Mouse (Mus musculus) spleen, embryonic (tissue): ENCODE measurements at regions not wholly inside any gene's neighbourhood (a gene's known extent, or its start where the extent isn't known, plus 50 kb on each side); places are given as distances from the start of the nearest gene placed in this dataset.

Experiments used
- CTCF ChIA-PET: fragments of 350-600 bp; sonication (Branson Sonifier 250); formaldehyde crosslinking; loops from one replicate; lab custom pipeline; 2022; lab: Charles Lee

GRCm38 (mm10) chr16:78019605-78020285, 281.5 kb upstream of the Cxadr start:
- CTCF ChIA-PET, result interaction anchor here (0.7 kb wide), 1 partner anchor 796 kb away, joined by 6 read pairs; no protein-coding TSS in a partner anchor

GRCm38 (mm10) chr16:78015401-78015800, 285.9 kb upstream of the Cxadr start:
- CTCF ChIA-PET, result no interaction called here

DNA sequence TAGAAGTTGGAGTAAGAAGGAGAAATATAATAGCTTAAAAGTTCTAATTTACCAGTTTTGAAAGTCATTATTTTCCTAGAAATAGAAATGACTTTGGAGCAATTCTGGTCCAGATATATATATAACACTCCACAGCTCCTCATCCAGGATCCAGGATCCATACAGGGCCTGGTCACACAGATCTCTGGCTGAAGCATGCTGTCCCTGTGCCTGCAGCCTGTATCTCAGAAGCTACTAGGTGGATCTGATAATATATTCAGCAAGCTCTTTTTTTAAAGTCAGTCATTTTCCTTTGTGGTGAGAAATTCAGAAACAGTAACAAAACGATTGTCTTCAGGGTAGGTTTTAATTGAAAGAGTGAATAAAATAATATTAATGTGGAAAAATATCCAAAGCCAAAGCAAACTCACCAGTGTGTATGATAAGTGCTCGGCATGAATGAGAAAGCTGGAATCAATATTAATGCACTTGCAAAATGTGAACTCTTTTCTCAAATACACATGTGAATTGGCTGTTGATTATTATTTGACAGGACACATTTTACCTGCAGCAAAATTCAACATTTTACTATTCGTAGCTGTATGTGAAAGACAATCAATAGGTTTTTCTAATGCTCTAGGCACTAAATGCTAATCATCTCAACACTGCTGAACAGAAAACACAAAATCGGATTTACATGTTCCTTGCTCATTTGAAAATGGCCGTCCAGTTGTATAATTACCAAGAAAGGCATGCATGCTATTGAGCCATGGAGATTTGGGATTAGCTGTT, 288.1 kb upstream of the Cxadr start:
- CTCF ChIA-PET, result no interaction called here

- CTCF ChIA-PET, result no interaction called here
Observed at GRCm38 (mm10) chr16:78004016-78004415, 297.3 kb upstream of the Cxadr start.

DNA sequence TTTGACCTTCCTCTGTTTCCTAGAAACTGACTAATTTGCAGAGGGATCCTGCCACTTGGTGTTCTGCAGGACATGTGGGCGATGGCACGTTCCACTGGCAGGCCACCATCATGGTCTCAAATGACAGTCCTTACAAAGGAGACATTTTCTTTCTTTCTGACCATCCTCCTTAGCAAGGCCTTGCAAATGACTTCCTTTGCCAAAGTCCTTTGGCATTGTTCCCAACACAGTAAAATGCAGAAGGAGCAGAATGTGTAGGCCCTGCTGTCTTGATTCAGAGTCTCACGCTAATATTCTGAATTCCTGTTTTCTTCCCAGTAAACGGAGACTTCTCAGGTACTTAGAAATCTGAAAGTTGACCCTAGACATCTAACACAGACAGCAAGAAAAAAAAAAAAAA, 308.3 kb upstream of the Cxadr start:
- CTCF ChIA-PET, result no interaction called here

DNA sequence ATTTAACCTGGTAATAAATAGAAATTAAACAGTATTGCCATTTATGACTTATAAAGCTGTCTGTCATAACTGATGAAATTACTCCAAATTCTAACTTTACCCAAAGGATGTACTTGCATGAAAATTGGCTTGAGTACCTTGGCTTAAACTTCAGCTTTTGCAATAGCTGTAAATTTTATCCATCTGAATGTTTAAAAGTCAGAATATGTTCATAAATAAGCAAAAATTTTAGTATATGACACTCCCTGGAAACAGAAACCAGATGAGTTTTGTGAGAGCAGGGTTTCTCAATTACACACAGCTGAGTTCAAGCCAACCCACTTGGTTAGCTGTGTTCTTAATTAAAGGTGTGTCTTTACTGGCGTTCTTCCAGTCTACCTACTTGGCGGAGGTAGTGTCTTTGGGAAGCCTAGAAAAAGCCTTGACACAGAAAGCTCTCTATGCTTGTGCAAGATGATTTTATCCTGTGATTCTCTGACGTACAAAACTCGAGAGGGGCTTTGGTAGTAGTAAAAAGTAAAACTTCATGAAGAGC, 311.4 kb upstream of the Cxadr start:
- CTCF ChIA-PET, result no interaction called here

DNA sequence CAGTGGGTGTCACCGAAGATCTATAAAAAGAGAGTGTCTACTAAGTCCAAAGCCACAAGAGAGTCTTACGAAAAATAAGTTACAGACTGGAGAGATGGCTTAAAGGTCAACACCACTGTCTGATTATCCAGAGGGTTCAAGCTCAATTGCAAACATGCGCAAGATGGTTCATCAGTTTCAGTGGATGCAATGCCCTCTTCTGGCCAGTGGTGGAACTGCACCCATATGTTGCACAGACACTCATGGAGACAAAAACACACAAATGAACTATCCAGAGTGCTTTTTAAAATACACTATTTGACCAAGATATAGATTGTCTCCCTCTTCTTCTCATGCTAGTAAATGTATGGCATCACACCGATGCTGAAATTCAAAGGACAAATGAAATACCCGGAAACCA, 312.1 kb upstream of the Cxadr start:
- CTCF ChIA-PET, result no interaction called here

DNA sequence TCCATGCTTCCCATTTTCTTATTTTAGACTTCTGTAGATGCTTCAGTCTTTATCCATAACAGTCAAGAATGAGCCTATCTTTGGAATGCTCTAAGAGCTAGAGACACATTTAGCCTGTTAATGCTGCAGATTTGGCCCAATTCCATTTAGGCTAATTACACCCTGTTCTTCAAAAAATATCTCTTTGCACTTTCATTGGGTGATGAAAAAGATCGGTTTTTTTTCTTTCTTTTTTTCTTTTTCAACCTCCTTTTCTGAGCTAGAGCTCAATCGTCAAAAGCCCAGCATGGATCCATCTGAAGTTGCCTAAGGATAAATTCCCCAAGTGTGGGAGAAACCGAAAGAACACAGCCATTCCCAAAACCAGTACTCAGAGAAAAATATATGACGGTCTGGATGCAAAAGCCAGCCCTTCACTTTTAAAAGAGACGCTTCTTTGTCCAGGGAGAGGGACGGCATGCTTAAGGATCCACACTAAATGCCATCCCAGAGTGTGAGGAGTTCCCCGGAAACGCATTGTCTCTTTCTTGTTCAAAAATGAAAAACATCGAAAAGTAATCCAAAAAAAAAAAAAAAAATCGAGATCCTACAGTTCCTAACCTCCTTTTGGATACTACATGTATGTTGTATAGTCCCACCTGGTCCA, 314.3 kb upstream of the Cxadr start:
- CTCF ChIA-PET, result interaction anchor here (0.7 kb wide), 1 partner anchor 913 kb away, joined by 3 read pairs; no protein-coding TSS in a partner anchor

DNA sequence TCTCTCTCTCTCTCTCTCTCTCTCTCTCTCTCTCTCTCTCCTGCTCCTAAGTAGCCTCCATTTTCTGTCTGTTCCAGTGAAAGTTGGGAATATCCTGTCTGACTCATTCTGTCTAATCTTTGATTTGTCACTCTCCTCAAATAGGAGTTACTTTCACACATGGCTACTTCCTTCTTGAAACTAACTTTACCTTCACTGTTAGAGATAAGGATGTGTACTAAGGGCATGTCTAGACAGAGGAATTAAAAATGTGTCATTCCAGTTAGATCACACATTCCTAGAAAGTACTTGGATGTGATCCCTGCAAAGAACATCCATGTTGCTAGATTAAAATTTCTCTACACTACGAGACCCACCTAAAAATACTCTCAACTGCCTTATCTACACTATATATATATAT, 346.9 kb upstream of the Gm11146 start:
- CTCF ChIA-PET, result no interaction called here

GRCm38 (mm10) chr16:77945442-77945841, 343.5 kb upstream of the Gm11146 start:
- CTCF ChIA-PET, result no interaction called here

- CTCF ChIA-PET, result interaction anchor here (0.5 kb wide), 1 partner anchor 70 kb away, joined by 6 read pairs; no protein-coding TSS in a partner anchor
Observed at GRCm38 (mm10) chr16:77931025-77931723, 329.3 kb upstream of the Gm11146 start.

DNA sequence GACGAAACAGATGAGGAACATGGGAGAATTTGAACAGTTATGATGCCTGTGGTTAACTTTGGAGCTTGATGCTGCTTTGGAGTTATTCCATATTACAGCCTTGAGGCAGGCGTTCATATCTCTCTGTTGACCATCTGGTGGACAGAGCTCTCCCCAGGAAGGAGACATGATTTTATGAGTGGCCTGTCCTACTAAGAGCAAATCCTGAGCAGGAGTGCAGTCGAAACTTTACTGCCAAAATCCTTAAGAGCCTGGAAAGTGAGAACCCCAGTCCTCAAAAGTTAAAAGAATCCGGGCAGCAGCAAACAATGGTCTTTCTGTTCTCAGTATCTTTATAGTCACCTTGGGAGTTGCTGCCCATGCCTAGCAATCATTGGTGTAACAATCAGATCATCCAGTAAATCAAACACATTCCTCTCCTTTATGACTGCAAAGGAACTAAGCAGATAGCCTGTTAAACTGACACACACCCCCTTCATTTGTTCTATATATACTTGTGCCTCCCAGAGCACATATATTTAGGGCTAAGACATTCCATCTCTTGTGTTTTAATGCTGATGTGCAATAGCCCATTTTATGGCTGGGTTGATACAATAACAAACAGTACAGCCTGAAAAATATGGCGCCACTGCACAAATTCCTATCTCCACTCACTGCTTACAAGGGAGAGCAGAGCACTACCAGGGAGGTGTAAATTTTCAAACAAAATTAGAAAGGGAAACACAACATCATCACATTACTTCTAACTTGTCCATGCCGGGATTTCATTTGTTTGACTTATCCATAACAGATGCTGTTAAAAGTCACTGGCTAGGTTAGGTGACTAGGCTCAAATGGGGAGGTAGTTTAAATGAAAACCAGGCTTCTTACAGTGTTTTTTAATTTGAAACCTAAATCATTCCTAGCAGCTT, 312.5 kb upstream of the Gm11146 start:
- CTCF ChIA-PET, result no interaction called here

DNA sequence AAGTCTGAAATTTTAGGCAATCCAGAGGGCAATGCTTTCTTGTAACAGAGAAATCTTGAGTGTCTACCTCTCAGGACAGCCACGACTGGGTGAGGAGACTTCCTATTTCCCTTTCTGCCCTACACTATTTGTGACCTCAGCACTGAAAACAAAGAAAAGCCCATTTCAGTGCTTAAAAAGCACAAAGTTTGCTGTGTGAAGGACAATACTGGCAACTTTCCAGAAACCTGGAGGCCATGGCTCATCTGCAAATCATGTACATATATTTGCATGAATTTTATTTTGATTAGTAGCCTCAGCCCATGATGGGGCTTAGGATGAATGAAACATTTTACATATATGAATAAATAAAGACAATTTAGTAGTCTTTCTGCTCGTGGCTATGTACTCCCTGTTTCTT, 292.4 kb upstream of the Gm11146 start:
- CTCF ChIA-PET, result no interaction called here

- CTCF ChIA-PET, result no interaction called here
Observed at GRCm38 (mm10) chr16:77893690-77894089, 291.8 kb upstream of the Gm11146 start.

DNA sequence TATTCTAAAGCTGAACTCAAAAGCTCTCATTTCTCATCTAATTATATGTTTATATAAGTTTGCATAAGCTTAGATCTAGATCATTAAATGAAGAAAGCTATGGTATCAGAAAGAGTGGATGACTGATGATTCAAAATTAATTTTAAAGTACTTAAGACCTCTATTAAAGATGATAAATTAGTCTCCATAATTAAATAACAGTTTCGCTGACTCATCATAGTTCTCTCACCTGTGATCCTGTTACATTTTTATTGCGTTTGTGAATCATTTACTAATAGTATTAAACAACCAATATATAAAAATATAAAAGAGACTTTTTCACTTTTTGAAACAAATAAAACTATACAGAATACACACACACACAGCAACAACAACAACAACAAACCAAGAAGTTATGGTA, 290.8 kb upstream of the Gm11146 start:
- CTCF ChIA-PET, result no interaction called here

GRCm38 (mm10) chr16:77889348-77889747, 287.5 kb upstream of the Gm11146 start:
- CTCF ChIA-PET, result no interaction called here

DNA sequence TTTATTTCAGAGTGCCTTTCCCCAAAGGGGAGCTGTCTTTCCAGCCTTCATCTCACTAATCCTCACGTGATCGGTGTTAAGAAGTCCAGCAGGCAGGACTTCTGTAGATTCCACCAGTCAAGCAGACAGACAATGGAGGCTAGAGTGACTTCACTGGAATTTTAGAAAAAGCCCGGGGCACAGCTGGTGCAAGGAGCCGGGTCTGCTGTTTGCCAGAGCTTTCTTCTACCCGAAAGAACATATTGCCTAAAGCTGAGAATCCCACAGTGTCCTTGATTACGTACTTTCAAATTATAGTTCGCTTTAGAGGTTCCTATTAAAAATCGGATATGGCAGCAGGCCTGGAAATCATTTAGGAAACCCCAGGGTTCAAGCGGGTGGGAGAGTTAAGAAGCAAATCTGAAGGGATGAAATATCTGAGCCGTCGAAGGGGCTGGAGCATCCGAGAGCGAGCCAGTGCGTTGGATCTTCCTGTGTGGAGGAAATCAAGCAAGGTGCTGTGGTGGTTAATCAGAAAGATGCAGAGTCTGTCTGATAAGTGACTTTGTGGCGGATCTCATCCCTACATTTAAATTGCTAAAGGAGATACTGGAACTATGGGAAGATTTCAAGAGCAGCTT, 283.3 kb upstream of the Gm11146 start:
- CTCF ChIA-PET, result no interaction called here

DNA sequence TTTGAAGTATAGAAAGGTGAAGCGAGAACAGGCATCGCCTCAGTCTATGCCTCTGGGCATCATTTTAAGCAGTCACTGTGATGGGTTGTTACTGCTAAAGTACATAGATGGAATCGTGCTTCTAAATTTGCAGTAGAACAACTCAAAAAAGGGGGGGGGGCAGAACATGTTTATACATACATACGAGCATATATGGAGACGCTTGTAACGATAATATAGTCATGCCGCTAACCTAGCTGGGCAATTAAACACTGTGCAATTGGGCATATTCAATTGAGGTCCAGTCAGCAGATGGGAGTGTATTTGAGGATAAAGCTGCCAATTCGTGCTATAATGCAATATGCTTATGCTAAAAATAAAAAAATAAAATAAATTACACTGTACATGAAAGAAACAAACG, 282.6 kb upstream of the Gm11146 start:
- CTCF ChIA-PET, result interaction anchor here (0.6 kb wide), 1 partner anchor 27 kb away, joined by 3 read pairs; no protein-coding TSS in a partner anchor

DNA sequence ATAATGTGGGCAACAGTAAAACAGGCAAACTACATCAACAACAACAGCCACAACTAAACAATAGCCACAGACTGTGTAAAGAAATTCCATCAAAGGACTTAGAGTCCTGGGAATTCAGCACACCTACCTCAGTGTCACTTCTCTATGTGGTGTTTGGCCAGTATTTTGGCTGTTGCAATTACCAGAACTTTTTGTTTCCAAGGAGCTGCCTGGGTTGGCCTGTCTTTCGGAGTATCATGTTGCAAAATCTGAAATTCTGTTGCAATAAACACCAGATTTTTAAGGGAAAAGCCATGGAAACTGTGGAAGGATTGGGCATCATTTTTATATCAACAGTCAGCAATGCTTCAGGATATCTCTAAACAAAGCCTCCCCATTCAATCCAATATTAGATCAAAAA, 275.1 kb upstream of the Gm11146 start:
- CTCF ChIA-PET, result no interaction called here

DNA sequence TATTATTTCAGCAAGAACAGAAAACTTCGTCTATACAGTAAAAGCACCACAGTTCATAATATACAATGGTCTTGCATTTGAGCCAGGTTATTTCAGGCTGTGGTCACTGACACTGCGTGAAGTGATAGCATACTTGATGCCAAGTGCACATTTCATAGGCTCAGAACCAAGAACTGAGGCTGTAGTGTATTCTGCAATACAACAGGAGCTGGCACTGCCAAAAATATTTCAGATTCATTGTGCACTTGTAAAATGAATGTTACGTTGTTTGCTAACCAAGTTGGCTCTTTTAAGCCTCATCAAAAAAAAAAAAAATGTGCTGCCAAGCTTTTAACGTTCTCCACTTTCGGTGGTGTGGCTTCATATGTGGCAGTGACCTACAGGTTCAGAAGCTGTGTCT, 261.4 kb upstream of the Gm11146 start:
- CTCF ChIA-PET, result no interaction called here
